Mouse (Mus musculus) MEL (cell line): Measurements from ENCODE around the gene Igf2r. TPM values are rescaled to one million over a fixed set of nuclear protein-coding genes. Genes with fewer than 3 reads are reported as not detected.

Experiments used
- DNase-seq: peaks from one replicate; pipeline ENCODE4 v3.0.0; 2011; ENCODE audit warnings: low read depth, low spot score
- H3K27ac ChIP-seq: 2 replicates; pipeline ENCODE4 v1.5.1; 2012; ENCODE audit warnings: low read depth, mild to moderate bottlenecking, control low read depth, low read length, moderate library complexity; ENCODE audit not compliant: control insufficient read depth
- H3K27me3 ChIP-seq, 2 experiments: fragments of 150-350 bp in 1 of 2; sonication (generic) in 1 of 2; 2 replicates each; pipeline ENCODE4 v1.6.1; 2012; ENCODE audit warnings: low read length in 2 of 2, mild to moderate bottlenecking in 2 of 2, improper control_type of control experiment in 1 of 2, moderate library complexity in 1 of 2; ENCODE audit not compliant: insufficient read depth in 2 of 2, control insufficient read depth in 1 of 2
- H3K36me3 ChIP-seq, 2 experiments: 2 replicates each; pipeline ENCODE4 v1.6.1; 2012 to 2014; ENCODE audit warnings: low read length in 2 of 2, improper control_type of control experiment in 1 of 2, inconsistent platforms in 1 of 2, mild to moderate bottlenecking in 1 of 2; ENCODE audit not compliant: insufficient read depth in 2 of 2, control insufficient read depth in 1 of 2
- H3K4me1 ChIP-seq, 2 experiments: fragments of 150-350 bp in 1 of 2; sonication (generic) in 1 of 2; 2 replicates each; pipeline ENCODE4 v1.6.1; 2012; ENCODE audit warnings: low read length in 2 of 2, improper control_type of control experiment in 1 of 2, mild to moderate bottlenecking in 1 of 2; ENCODE audit not compliant: insufficient read depth in 2 of 2, control insufficient read depth in 1 of 2
- H3K4me3 ChIP-seq, 2 experiments: fragments of 150-350 bp in 1 of 2; sonication (generic) in 1 of 2; 2 replicates each; pipeline ENCODE4 v1.5.1; 2012; ENCODE audit warnings: low read depth in 2 of 2, low read length in 2 of 2, mild to moderate bottlenecking in 2 of 2, moderate library complexity in 2 of 2, control low read depth in 1 of 2, improper control_type of control experiment in 1 of 2; ENCODE audit not compliant: control insufficient read depth in 1 of 2, insufficient read depth in 1 of 2
- H3K79me2 ChIP-seq: 2 replicates; pipeline ENCODE4 v1.6.1; 2012; ENCODE audit warnings: mild to moderate bottlenecking, low read length, moderate library complexity; ENCODE audit not compliant: control insufficient read depth, poor library complexity, insufficient read depth
- H3K9ac ChIP-seq: 2 replicates; pipeline ENCODE4 v1.6.1; 2012; ENCODE audit warnings: low read depth, mild to moderate bottlenecking, control low read depth, low read length, moderate library complexity; ENCODE audit not compliant: control insufficient read depth, poor library complexity, severe bottlenecking
- H3K9me3 ChIP-seq: fragments of 150-350 bp; sonication (generic); replicated peaks from 2 replicates; pipeline ENCODE4 v1.6.1; 2012; ENCODE audit warnings: mild to moderate bottlenecking, low read length, improper control_type of control experiment, moderate library complexity; ENCODE audit not compliant: insufficient read depth
- CHD2 ChIP-seq: IDR thresholded peaks from 2 replicates; pipeline ENCODE4 v1.6.1; 2011; ENCODE audit warnings: low read length, improper control_type of control experiment
- CTCF ChIP-seq, 3 experiments: IDR thresholded peaks in 2 of 3; conservative IDR thresholded peaks in 1 of 3; 2 replicates each; pipeline ENCODE4 v1.5.1; 2011 to 2012; ENCODE audit warnings: low read length in 3 of 3, low read depth in 2 of 3, mild to moderate bottlenecking in 2 of 3, improper control_type of control experiment in 1 of 3, inconsistent platforms in 1 of 3, mixed read lengths in 1 of 3, moderate library complexity in 1 of 3; ENCODE audit not compliant: control insufficient read depth in 1 of 3, insufficient read depth in 1 of 3, poor library complexity in 1 of 3, severe bottlenecking in 1 of 3
- ELF1 ChIP-seq: IDR thresholded peaks from 2 replicates; pipeline ENCODE4 v1.6.1; 2014; ENCODE audit warnings: low read depth, mild to moderate bottlenecking, inconsistent platforms, low read length, improper control_type of control experiment, moderate library complexity
- ETS1 ChIP-seq: IDR thresholded peaks from 2 replicates; pipeline ENCODE4 v1.6.1; 2012; ENCODE audit warnings: low read depth, mild to moderate bottlenecking, inconsistent platforms, low read length, improper control_type of control experiment, moderate library complexity
- GATA1 ChIP-seq: IDR thresholded peaks from 2 replicates; pipeline ENCODE4 v1.6.1; 2011; ENCODE audit warnings: low read depth, low read length, improper control_type of control experiment
- MAZ ChIP-seq: IDR thresholded peaks from 2 replicates; pipeline ENCODE4 v1.6.1; 2012; ENCODE audit warnings: low read depth, mild to moderate bottlenecking, inconsistent platforms, low read length, improper control_type of control experiment
- MXI1 ChIP-seq: IDR thresholded peaks from 2 replicates; pipeline ENCODE4 v1.6.1; 2011; ENCODE audit warnings: mild to moderate bottlenecking, low read depth, low read length, improper control_type of control experiment
- NRF1 ChIP-seq: IDR thresholded peaks from 2 replicates; pipeline ENCODE4 v1.6.1; 2014; ENCODE audit warnings: low read depth, mild to moderate bottlenecking, inconsistent platforms, low read length, improper control_type of control experiment, moderate library complexity; ENCODE audit not compliant: poor library complexity, insufficient read depth, severe bottlenecking
- POLR2AphosphoS5 ChIP-seq: IDR thresholded peaks from 2 replicates; pipeline ENCODE4 v1.6.1; 2012; ENCODE audit warnings: low read depth, borderline replicate concordance, mild to moderate bottlenecking, inconsistent platforms, low read length, moderate library complexity, mixed read lengths
- RCOR1 ChIP-seq: IDR thresholded peaks from 2 replicates; pipeline ENCODE4 v1.6.1; 2012; ENCODE audit warnings: low read depth, mild to moderate bottlenecking, inconsistent platforms, low read length, improper control_type of control experiment
- SMC3 ChIP-seq: IDR thresholded peaks from 2 replicates; pipeline ENCODE4 v1.6.1; 2011; ENCODE audit warnings: low read depth, low read length, improper control_type of control experiment
- UBTF ChIP-seq: IDR thresholded peaks from 2 replicates; pipeline ENCODE4 v1.6.1; 2012; ENCODE audit warnings: low read depth, mild to moderate bottlenecking, inconsistent platforms, low read length, improper control_type of control experiment, moderate library complexity, borderline replicate concordance; ENCODE audit not compliant: insufficient read depth
- USF1 ChIP-seq: IDR thresholded peaks from 2 replicates; pipeline ENCODE4 v1.6.1; 2014; ENCODE audit warnings: low read depth, mild to moderate bottlenecking, inconsistent platforms, low read length, improper control_type of control experiment, moderate library complexity
- ZMIZ1 ChIP-seq: IDR thresholded peaks from 2 replicates; pipeline ENCODE4 v1.6.1; 2012; ENCODE audit warnings: low read depth, mild to moderate bottlenecking, inconsistent platforms, low read length, improper control_type of control experiment, moderate library complexity
- ZNF384 ChIP-seq: IDR thresholded peaks from 2 replicates; pipeline ENCODE4 v1.6.1; 2012; ENCODE audit warnings: low read depth, mild to moderate bottlenecking, inconsistent platforms, low read length, improper control_type of control experiment
- polyA plus RNA-seq, 2 experiments: library from polyadenylated mRNA; stranded (reverse) in 1 of 2; unstranded in 1 of 2; fragments of >175 nt in 1 of 2; fragments of >200 nt in 1 of 2; gene quantifications; 2 replicates each; pipeline versions ENCODE4 v1.2.1 to v1.2.4; 2012; ENCODE audit warnings: low replicate concordance in 2 of 2, low read depth in 1 of 2; ENCODE audit not compliant: insufficient read length in 2 of 2, insufficient read depth in 1 of 2, missing spikeins in 1 of 2
- total RNA-seq: library from RNA; depleted of rRNA; stranded (reverse); fragments of 300-350 nt; gene quantifications from 2 replicates; pipeline ENCODE4 v1.2.3, GENCODE M21; 2012

The Igf2r gene
- total and polyA plus RNA-seq, 3 experiments = 18.0 to 21.7 (median 18.3) TPM

DNA sequence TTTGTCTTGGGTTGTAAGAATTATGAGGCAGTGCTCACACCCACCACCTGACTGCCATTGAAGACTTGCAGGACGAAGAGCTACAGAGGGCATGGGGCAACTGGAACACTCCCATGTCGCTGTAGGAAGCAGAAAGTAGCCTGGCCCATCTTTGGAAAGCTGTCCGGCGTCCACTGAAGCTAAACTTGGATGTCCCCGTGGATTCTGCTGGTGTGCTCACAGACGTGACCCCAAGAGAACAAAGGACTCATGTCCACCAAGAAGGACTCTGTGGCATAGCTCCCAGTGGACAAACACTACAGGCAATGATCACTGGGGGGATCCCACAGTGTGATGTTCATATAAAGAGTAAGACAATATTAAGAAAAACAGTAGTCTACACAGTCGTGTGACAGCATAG lies 110.7 kb downstream of the Igf2r start:
- Histone ChIP-seq H3K9me3 (no peaks in the 10 kb centered on the region), H3K36me3 (no peaks in the 10 kb centered on the region), H3K27ac (no peak overlapping the region), H3K9ac (no peak overlapping the region), H3K27me3 (no peaks in the 10 kb centered on the region; a peak in 2 of 4 replicates), H3K4me1 (no peaks in the 10 kb centered on the region), H3K4me3 (no peak overlapping the region), H3K79me2 (no peaks in the 10 kb centered on the region)
- DNase-seq = no peak
- TF ChIP-seq USF1 (no peak), ZNF384 (no peak), CHD2 (no peak), ETS1 (no peak)

- H3K4me1 ChIP-seq = no peaks in the 10 kb centered on the region
- H3K79me2 ChIP-seq = no peaks in the 10 kb centered on the region
- H3K27me3 ChIP-seq = peaks cover 3 to 4% of the 10 kb centered on the region in 2 experiments; a peak in 3 of 4 replicates
- DNase-seq = no peak
- H3K9me3 ChIP-seq = no peaks in the 10 kb centered on the region
- no peak overlapping the region for H3K4me3 ChIP-seq
- TF ChIP-seq GATA1 = no peak
- TF ChIP-seq ZMIZ1 = no peak
- TF ChIP-seq MXI1 = no peak
- no peak for TF ChIP-seq UBTF
- no peak for TF ChIP-seq NRF1
- no peak for TF ChIP-seq USF1
- no peak for TF ChIP-seq CTCF (IDR thresholded peaks at IDR 0.05 in 2 of 3, conservative IDR thresholded peaks at IDR 0.05 in 1 of 3; ENCODE audit: control insufficient read depth in 1 of 3, insufficient read depth in 1 of 3, low read depth in 2 of 3, low read length in 3 of 3, poor library complexity in 1 of 3, severe bottlenecking in 1 of 3)
- TF ChIP-seq SMC3 = no peak
- TF ChIP-seq ELF1 = no peak
- no peak for TF ChIP-seq CHD2
- TF ChIP-seq RCOR1 = no peak
- TF ChIP-seq POLR2AphosphoS5 = no peak
- no peak for TF ChIP-seq MAZ
- no peak overlapping the region for H3K27ac ChIP-seq
- H3K36me3 ChIP-seq = no peaks in the 10 kb centered on the region
- no peak overlapping the region for H3K9ac ChIP-seq
Measured at GRCm38 (mm10) chr17:12655826-12656225, 113.6 kb downstream of the Igf2r start.
